In the genomic region with DNA sequence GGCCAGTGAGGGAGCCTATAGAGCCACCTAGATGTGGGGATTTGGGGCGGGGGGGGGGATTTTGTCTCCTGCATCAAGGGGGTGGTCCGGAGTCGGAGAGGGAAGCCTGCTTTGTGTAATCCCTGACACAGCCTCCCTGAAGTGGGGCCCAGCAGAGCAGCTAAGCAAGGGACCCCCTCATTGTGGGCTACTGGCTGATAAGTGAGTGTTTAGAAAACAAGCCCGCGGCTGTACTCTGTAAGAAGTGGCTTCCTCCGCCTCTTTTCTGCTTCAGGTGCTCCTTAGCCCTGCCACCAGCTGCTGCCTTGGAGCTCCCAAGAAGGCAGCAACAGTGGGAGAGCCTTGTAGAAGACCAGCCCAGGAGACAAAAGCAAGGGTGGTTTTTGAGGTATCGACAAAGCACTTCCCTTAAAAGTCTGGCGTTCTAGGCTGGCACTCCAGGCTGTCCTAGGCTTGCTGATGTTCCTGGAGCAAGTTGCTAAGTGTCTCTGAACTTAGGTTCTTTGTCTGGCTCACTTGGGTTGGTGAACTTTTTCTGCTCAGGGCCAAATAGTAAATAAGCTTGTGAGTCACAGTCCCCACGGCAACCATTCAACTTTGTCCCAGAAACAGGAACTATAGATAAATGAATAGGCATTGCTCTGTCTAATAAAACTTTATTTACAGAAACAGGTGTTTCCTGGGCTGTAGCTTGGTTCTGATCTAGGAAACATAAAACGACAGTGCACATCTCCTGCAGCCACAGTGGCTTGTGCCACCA, we compare ENCODE assay signal across 7 mouse cellular contexts.
DNase-seq lines count a peak whose midpoint lies in the region; ATAC-seq and TF ChIP-seq lines count a peak whose summit lies in the region.

No protein-coding gene starts in this region.

- no peaks in the 10 kb centered on the region for H3K9me3 ChIP-seq in intestine, embryonic 16.5 days (ENCODE audit: control insufficient read depth, low read length)

- H3K27me3 ChIP-seq in intestine, embryonic 16.5 days (replicated peaks; ENCODE audit: control insufficient read depth, insufficient read depth, low read length), result no peaks in the 10 kb centered on the region
- no peaks in the 10 kb centered on the region; the same call in 1 of the 2 replicates for H3K27me3 ChIP-seq in cerebellum, adult 2 months (ENCODE audit: control insufficient read depth, insufficient read depth, low read length)

- WGBS in intestine, embryonic 16.5 days, result 10% methylated on average over 10 of the region's 10 CpGs
- 28% methylated on average over 10 of the region's 10 CpGs for WGBS in cerebellum, adult 2 months

- H3K4me2 ChIP-seq in intestine, embryonic 16.5 days (ENCODE audit: low read depth, low read length), result peak overlapping the region; percentile 55

- peaks cover 7% of the 10 kb centered on the region; the same call in 1 of the 2 replicates for H3K4me1 ChIP-seq in embryonic fibroblast, embryonic 13.5 days (ENCODE audit: control insufficient read depth, insufficient read depth, low read length)
- H3K4me1 ChIP-seq in intestine, embryonic 16.5 days (ENCODE audit: control insufficient read depth, insufficient read depth, low read length), result peaks cover 22% of the 10 kb centered on the region
- H3K4me1 ChIP-seq in cerebellum, adult 2 months (ENCODE audit: control insufficient read depth, insufficient read depth, low read length), result no peaks in the 10 kb centered on the region

- H3K36me3 ChIP-seq in intestine, embryonic 16.5 days (ENCODE audit: control insufficient read depth, insufficient read depth, low read length), result no peaks in the 10 kb centered on the region

- no peak overlapping the region for H3K4me3 ChIP-seq in embryonic fibroblast, embryonic 13.5 days (ENCODE audit: insufficient read depth, low read length)
- peak overlapping the region; percentile 35 for H3K4me3 ChIP-seq in intestine, embryonic 16.5 days (ENCODE audit: low read length)
- no peak overlapping the region for H3K4me3 ChIP-seq in cerebellum, adult 2 months (replicated peaks; ENCODE audit: insufficient read depth, low read depth, low read length)

- no peak for TF ChIP-seq POLR2A in embryonic fibroblast, embryonic 13.5 days (IDR thresholded peaks at IDR 0.05; ENCODE audit: low read depth, low read length)
- no peak for TF ChIP-seq POLR2A in cerebellum, adult 2 months (IDR thresholded peaks at IDR 0.05; ENCODE audit: borderline replicate concordance, insufficient read depth, low read length)

- no peak for TF ChIP-seq CTCF in embryonic fibroblast, embryonic 13.5 days (IDR thresholded peaks at IDR 0.05; ENCODE audit: borderline replicate concordance, insufficient read depth, low read length)
- TF ChIP-seq CTCF in cerebellum, adult 2 months (IDR thresholded peaks at IDR 0.05; ENCODE audit: borderline replicate concordance, insufficient read depth, low read depth, low read length), result no peak

- peak; percentile 10 for ATAC-seq in intestine, embryonic 16.5 days

- H3K9ac ChIP-seq in intestine, embryonic 16.5 days (ENCODE audit: low read depth, low read length), result peak overlapping the region; percentile 53; the same call in 1 of the 2 replicates

- H3K27ac ChIP-seq in embryonic fibroblast, embryonic 13.5 days (ENCODE audit: insufficient read depth, low read length), result peak overlapping the region; percentile 90
- peak overlapping the region; percentile 47 for H3K27ac ChIP-seq in intestine, embryonic 16.5 days (ENCODE audit: low read length)
- no peak overlapping the region for H3K27ac ChIP-seq in cerebellum, adult 2 months (ENCODE audit: insufficient read depth, low read length)

- DNase-seq in urinary bladder, postnatal 25 days (ENCODE audit: low spot score), result peak; percentile 34
- DNase-seq in urinary bladder, postnatal 4 days (ENCODE audit: low spot score in 2 of 2), result no peak
- DNase-seq in naive thymus-derived CD4-positive, alpha-beta T cell, adult 2 months (ENCODE audit: low read depth), result peak; percentile 55
- no peak for DNase-seq in layer of hippocampus, adult 9-11 months
- DNase-seq in cerebellum, adult 2 months, result no peak

Comparison
In these comparisons a context has a peak if more than half of its experiments do, and no peak if none do; other contexts are left out.
1. DNase-seq: peak in urinary bladder, postnatal 25 days (single experiment) and naive thymus-derived CD4-positive, alpha-beta T cell, adult 2 months (single experiment); none in urinary bladder, postnatal 4 days (0 of 2), layer of hippocampus, adult 9-11 months (single experiment) and cerebellum, adult 2 months (0 of 2).